Mouse (Mus musculus): ENCODE measurements at regions not wholly inside any gene's neighbourhood (a gene's known extent, or its start where the extent isn't known, plus 50 kb on each side); places are given as distances from the start of the nearest gene placed in this dataset.

GRCm38 (mm10) chr10:56839545-56839944 is 462.4 kb downstream of the Gja1 start:
- TF ChIP-seq HCFC1 (IDR thresholded peaks at IDR 0.05; ENCODE audit: borderline replicate concordance, insufficient read depth, low read length) = no peak
- TF ChIP-seq ZC3H11A (IDR thresholded peaks at IDR 0.05; ENCODE audit: borderline replicate concordance, low read depth, low read length) = no peak
